Mouse (Mus musculus): ENCODE measurements around the gene Tmem82. TPM values are rescaled to one million over a fixed set of nuclear protein-coding genes. Genes with fewer than 3 reads are reported as not detected.

Tmem82 gene
- 0.12 TPM for polyA plus RNA-seq (2017; shearing (Covaris generic))

DNA sequence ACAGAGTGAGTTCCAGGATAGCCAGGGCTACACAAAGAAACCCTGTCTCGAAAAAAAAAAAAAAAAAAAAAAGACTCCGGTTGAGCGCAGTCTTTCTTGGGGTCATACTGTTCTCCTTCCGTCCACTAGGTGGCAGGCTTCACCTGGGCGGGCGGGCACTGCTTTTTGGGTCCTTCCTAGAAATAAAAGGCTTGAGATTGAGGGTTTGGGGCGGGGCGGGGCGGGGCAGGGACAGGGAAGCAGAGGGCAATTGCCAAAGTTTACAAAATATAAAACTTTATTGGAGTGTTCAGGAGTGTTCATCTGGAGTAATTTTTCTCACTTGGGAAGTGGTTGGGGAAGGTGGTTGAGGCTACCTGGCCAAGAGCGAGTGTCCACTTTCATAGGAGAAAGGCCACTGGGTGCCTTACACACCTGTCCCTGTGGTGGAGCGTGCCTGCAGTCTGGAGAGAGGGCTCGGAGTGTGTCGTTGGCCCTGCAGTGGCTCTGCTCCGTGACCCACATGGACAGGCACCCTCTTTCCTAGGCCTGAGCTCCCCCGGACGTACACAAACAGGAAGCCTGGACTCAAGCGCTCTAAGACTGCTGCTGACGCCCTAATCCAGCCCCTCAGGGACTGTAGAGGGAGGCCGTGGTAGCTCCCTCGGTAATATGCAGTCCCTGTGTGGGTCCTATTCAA is at the start of gene Tmem82:
TSS of gene Tmem82 (minus strand) at position 69 of the 679 bp plus-strand sequence.

DNA sequence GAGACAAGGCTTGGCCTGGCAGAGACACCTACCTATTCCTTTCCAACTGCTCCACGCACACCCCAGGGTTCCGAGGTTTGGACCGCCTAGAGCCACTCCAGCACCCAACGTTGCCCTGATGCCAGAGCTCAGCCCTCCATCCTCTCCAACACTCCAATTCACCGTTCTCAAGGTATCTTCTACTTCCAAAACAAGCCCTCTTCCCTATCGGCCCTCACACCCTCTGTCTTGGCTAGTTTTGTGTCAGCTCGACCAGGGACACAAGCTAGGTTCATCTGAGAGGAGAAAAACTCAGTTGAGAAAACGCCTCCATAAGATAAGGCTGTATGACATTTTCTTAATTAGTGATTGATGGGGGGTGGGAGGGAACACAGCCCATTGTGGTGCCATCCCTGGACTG is 46.4 kb upstream of the Tmem82 start, which contains the start of gene Plekhm2:
TSS of gene Plekhm2 (minus strand) at position 101 of the 400 bp plus-strand sequence.

DNA sequence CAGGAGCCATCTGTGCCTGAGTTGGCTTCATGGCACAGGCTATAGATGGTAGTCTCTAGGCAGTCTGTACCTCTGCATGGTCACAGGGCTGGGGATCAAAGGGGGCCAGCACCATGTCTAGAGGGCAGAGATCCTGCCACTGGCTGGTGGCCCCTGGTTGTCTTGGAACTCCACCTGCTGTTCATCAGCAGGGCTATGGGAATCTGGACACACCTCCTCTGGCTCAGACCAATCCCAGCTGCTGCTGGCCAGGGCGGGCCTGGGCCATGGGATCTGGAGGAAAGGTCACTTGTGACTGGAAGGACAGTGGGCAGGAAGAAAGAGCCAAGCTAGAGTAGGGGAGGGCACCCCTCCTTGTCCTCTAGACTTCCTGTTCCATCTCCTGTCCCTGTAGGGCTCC is 5.2 kb upstream of the Tmem82 start, which contains the start of gene Slc25a34:
TSS of gene Slc25a34 (minus strand) at position 156 of the 400 bp plus-strand sequence.

DNA sequence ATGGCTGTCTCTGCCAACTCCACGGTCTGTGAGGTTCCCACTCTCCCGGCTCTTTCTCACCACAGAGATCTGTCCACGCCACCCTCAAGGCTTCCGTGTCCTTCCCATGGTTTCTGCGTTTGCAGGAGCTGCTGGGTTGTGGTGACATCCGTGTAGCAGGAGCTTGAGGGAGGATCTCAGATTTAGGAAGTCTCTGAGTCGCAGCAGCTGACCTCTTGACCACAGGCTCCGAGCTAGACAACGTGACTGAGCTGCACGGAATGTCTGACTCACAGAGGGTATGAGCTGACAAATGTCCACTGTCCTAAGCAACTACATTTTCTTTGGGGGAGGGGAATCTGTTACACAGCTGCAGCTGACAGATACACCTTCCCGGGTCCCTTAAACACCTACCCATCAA is 12.6 kb downstream of the Tmem82 start, which contains the start of gene Fblim1:
TSS of gene Fblim1 (minus strand) at position 236 of the 400 bp plus-strand sequence.

Other genes with a start within 250 kb of the Tmem82 start
- not detected for gene Clcnka, start 219.9 kb downstream of the Tmem82 start, polyA plus RNA-seq (2017; shearing (Covaris generic))
- gene Clcnkb, start 202.6 kb downstream of the Tmem82 start, polyA plus RNA-seq (2017; shearing (Covaris generic)), result 0.30 TPM
- gene Hspb7, start 197.9 kb downstream of the Tmem82 start, polyA plus RNA-seq (2017; shearing (Covaris generic)), result not detected
- not detected for gene Srarp, start 182.5 kb downstream of the Tmem82 start, polyA plus RNA-seq (2017; shearing (Covaris generic))
- gene Zbtb17, start 174.0 kb downstream of the Tmem82 start, polyA plus RNA-seq (2017; shearing (Covaris generic)), result 36.6 TPM
- gene Spen, start 80.0 kb downstream of the Tmem82 start, polyA plus RNA-seq (2017; shearing (Covaris generic)), result 40.6 TPM
- gene Fblim1, start 12.5 kb downstream of the Tmem82 start, polyA plus RNA-seq (2017; shearing (Covaris generic)), result 0.19 TPM
- gene Slc25a34, start 5.2 kb upstream of the Tmem82 start, polyA plus RNA-seq (2017; shearing (Covaris generic)), result not detected
- gene Plekhm2, start 46.3 kb upstream of the Tmem82 start, polyA plus RNA-seq (2017; shearing (Covaris generic)), result 11.3 TPM
- gene Rsc1a1, start 67.0 kb upstream of the Tmem82 start, polyA plus RNA-seq (2017; shearing (Covaris generic)), result not detected
- gene Ddi2, start 104.8 kb upstream of the Tmem82 start, polyA plus RNA-seq (2017; shearing (Covaris generic)), result 25.9 TPM
- not detected for gene Agmat, start 128.0 kb upstream of the Tmem82 start, polyA plus RNA-seq (2017; shearing (Covaris generic))
- 4.5 TPM for gene Dnajc16, start 172.3 kb upstream of the Tmem82 start, polyA plus RNA-seq (2017; shearing (Covaris generic))
- gene Casp9, start 175.0 kb upstream of the Tmem82 start, polyA plus RNA-seq (2017; shearing (Covaris generic)), result 18.5 TPM
- 0.47 TPM for gene Cela2a, start 207.5 kb upstream of the Tmem82 start, polyA plus RNA-seq (2017; shearing (Covaris generic))
- not detected for gene Ctrc, start 227.7 kb upstream of the Tmem82 start, polyA plus RNA-seq (2017; shearing (Covaris generic))

All from CD4-positive, CD25-positive, alpha-beta regulatory T cell (primary cell).